Mouse (Mus musculus): ENCODE results near the gene Sgk1. TPM values are rescaled to one million over a fixed set of nuclear protein-coding genes. Genes with fewer than 3 reads are reported as not detected.
A peak's percentile ranks its signal among the peaks of the same experiment; 100 is the strongest.

Sgk1 gene
- polyA plus RNA-seq, 1 experiment = 10.3 TPM

DNA sequence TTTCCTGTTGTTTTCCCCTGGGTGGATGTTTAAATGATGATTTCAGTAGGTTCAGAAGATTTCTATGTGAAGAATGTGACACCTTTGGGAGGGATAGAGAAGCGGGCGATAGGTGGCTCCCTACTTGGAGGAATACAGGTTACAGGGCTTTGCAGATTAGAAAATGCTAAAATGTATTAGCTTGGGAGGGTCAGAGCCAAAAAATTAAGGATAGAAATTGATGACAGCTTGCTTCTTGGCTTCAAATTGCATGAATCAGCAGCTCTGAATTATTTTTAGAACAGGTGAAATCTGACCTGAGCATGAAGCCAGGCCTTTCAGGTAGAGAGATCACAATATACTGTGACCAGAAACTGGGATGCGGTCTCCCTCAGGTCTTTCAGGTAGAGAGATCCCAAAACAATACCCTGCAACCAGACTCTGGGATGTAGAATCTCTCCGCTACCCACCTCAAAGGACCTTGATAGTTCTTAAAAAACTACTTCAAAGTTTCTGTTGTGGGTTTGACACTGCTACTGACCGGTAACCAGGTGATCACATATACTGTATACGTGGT is 61.2 kb downstream of the Sgk1 start:
- no peak overlapping the region for H3K4me2 ChIP-seq (ENCODE audit: low read depth)
- no peak for TF ChIP-seq MYOD1 (IDR thresholded peaks at IDR 0.05; ENCODE audit: control insufficient read depth in 1 of 3, insufficient read length in 2 of 3, low read depth in 2 of 3)
- TF ChIP-seq REST (IDR thresholded peaks at IDR 0.05; ENCODE audit: insufficient read depth, insufficient read length) = no peak
- TF ChIP-seq USF1 (IDR thresholded peaks at IDR 0.05; ENCODE audit: low read depth) = no peak
- TF ChIP-seq POLR2A (IDR thresholded peaks at IDR 0.05; ENCODE audit: insufficient read length, low read depth) = no peak
- TF ChIP-seq SRF (IDR thresholded peaks at IDR 0.05; ENCODE audit: control insufficient read depth, insufficient read length, low read depth) = no peak
- TF ChIP-seq TCF12 (IDR thresholded peaks at IDR 0.05; ENCODE audit: insufficient read depth, poor library complexity, severe bottlenecking) = no peak
- TF ChIP-seq MYOG (IDR thresholded peaks at IDR 0.05; ENCODE audit: control insufficient read depth in 1 of 3, insufficient read depth in 1 of 3, insufficient read length in 2 of 3, low read depth in 2 of 3) = no peak
- no peak for TF ChIP-seq POLR2AphosphoS2 (IDR thresholded peaks at IDR 0.05; ENCODE audit: insufficient read length, low read depth)
- TF ChIP-seq MAX (IDR thresholded peaks at IDR 0.05; ENCODE audit: low read depth) = no peak
- TF ChIP-seq CEBPB (IDR thresholded peaks at IDR 0.05; ENCODE audit: insufficient read depth, poor library complexity, severe bottlenecking) = no peak
- TF ChIP-seq TCF3 (IDR thresholded peaks at IDR 0.05; ENCODE audit: insufficient read length, low read depth) = no peak
- no peak for TF ChIP-seq E2F4 (IDR thresholded peaks at IDR 0.05; ENCODE audit: insufficient read depth)

DNA sequence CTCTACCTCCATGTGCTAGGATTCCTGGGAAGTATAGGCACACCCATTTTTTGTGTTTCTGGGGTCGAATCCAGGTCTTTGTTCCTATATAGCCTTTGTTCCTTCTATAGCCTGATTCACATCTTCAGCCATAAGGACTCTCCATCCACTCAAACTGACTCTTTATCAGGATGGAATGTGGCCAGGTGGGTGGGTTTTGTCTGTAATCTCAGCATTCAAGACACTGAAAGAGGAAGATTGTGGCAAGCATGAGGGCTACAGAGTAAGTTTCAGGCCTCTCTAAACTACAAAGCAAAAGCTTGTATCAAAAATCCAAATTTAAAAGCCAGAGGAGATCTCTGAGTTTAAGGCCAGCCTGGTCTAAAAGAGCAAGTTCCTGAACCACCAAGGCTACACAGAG is 63.2 kb downstream of the Sgk1 start:
- H3K79me2 ChIP-seq (ENCODE audit: control insufficient read depth, insufficient read depth) = no peaks in the 10 kb centered on the region

More for the DNA sequence above, 61.2 kb downstream of the Sgk1 start:
- Histone ChIP-seq H3K4me3 (no peak overlapping the region), H3K27me3 (ENCODE audit: control insufficient read depth, insufficient read depth, insufficient read length) (no peaks in the 10 kb centered on the region), H3K79me2 (ENCODE audit: control insufficient read depth, insufficient read depth) (no peaks in the 10 kb centered on the region), H3ac (ENCODE audit: control insufficient read depth, insufficient read length) (no peak overlapping the region), H3K36me3 (ENCODE audit: control insufficient read depth, insufficient read depth) (no peaks in the 10 kb centered on the region)

DNA sequence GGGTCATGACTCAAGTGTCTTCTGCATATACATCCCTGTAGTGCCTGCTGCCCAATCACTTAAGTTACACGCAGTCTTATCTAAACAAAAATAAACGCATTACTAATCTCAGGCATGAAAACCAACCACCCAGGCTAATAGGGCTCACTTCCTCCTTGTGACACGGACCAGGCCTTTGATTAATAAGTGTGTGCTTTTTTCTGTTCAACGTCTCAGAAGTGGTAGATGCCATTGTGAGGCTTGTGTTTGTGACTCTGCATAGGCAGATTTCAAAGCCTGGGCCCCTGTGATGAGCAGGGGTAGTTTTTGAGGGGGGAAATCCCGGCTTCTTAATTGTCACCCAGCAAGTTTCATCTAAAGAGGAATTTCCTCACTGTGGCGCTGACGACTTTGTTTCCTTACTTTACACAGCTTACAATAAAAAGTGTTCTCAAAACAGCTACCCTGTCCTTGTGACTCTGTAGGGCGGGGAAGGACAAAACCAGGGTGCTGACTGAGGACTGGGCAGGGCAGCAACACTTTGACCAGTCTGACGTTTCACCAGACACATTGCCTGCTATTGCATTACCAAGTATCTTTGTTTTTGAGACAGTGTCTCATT is 64.9 kb downstream of the Sgk1 start:
- no peak overlapping the region for H3K4me3 ChIP-seq
- H3K36me3 ChIP-seq (ENCODE audit: control insufficient read depth, insufficient read depth) = no peaks in the 10 kb centered on the region
- H3K4me2 ChIP-seq (ENCODE audit: low read depth) = peak overlapping the region; percentile 16
- TF ChIP-seq TCF12 (IDR thresholded peaks at IDR 0.05; ENCODE audit: insufficient read depth, poor library complexity, severe bottlenecking) (no peak), CEBPB (IDR thresholded peaks at IDR 0.05; ENCODE audit: insufficient read depth, poor library complexity, severe bottlenecking) (peak; percentile 89), TCF3 (IDR thresholded peaks at IDR 0.05; ENCODE audit: insufficient read length, low read depth) (no peak), POLR2AphosphoS2 (IDR thresholded peaks at IDR 0.05; ENCODE audit: insufficient read length, low read depth) (no peak), REST (IDR thresholded peaks at IDR 0.05; ENCODE audit: insufficient read depth, insufficient read length) (no peak)
- H3K27me3 ChIP-seq (ENCODE audit: control insufficient read depth, insufficient read depth, insufficient read length) = no peaks in the 10 kb centered on the region
- no peak overlapping the region for H3ac ChIP-seq (ENCODE audit: control insufficient read depth, insufficient read length)
- no peaks in the 10 kb centered on the region for H3K79me2 ChIP-seq (ENCODE audit: control insufficient read depth, insufficient read depth)

More for the DNA sequence above, 63.2 kb downstream of the Sgk1 start:
- Histone ChIP-seq H3K27me3 (ENCODE audit: control insufficient read depth, insufficient read depth, insufficient read length) (no peaks in the 10 kb centered on the region), H3ac (ENCODE audit: control insufficient read depth, insufficient read length) (no peak overlapping the region), H3K4me3 (no peak overlapping the region), H3K36me3 (ENCODE audit: control insufficient read depth, insufficient read depth) (no peaks in the 10 kb centered on the region), H3K4me2 (ENCODE audit: low read depth) (no peak overlapping the region)
- TF ChIP-seq TCF3 (IDR thresholded peaks at IDR 0.05; ENCODE audit: insufficient read length, low read depth) (no peak), E2F4 (IDR thresholded peaks at IDR 0.05; ENCODE audit: insufficient read depth) (no peak), MAX (IDR thresholded peaks at IDR 0.05; ENCODE audit: low read depth) (no peak), TCF12 (IDR thresholded peaks at IDR 0.05; ENCODE audit: insufficient read depth, poor library complexity, severe bottlenecking) (no peak), MYOD1 (IDR thresholded peaks at IDR 0.05; ENCODE audit: control insufficient read depth in 1 of 3, insufficient read length in 2 of 3, low read depth in 2 of 3) (no peak), POLR2A (IDR thresholded peaks at IDR 0.05; ENCODE audit: insufficient read length, low read depth) (no peak), USF1 (IDR thresholded peaks at IDR 0.05; ENCODE audit: low read depth) (no peak), MYOG (IDR thresholded peaks at IDR 0.05; ENCODE audit: control insufficient read depth in 1 of 3, insufficient read depth in 1 of 3, insufficient read length in 2 of 3, low read depth in 2 of 3) (no peak), POLR2AphosphoS2 (IDR thresholded peaks at IDR 0.05; ENCODE audit: insufficient read length, low read depth) (no peak), REST (IDR thresholded peaks at IDR 0.05; ENCODE audit: insufficient read depth, insufficient read length) (no peak), SRF (IDR thresholded peaks at IDR 0.05; ENCODE audit: control insufficient read depth, insufficient read length, low read depth) (no peak), CEBPB (IDR thresholded peaks at IDR 0.05; ENCODE audit: insufficient read depth, poor library complexity, severe bottlenecking) (no peak)

DNA sequence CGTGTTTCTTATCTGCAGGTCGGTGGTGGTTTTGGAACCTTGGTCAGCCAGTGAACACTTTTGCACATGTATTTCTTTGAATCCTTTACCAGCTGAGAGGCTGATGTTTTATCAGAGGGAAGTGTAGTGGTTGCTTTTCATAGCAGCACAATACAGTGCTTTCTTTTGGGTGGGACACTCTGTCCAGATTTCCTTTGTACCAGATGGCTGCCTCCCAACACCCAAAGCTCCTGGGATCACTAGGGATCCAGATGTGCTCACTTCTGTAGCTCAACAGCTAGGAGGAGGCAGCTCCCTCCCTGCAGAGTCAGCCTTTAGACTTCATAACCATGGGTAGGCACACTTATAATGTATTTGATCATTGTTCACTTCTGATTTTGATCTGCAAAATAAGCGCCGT is 70.5 kb downstream of the Sgk1 start:
- Histone ChIP-seq H3ac (ENCODE audit: control insufficient read depth, insufficient read length) (no peak overlapping the region), H3K79me2 (ENCODE audit: control insufficient read depth, insufficient read depth) (no peaks in the 10 kb centered on the region), H3K36me3 (ENCODE audit: control insufficient read depth, insufficient read depth) (no peaks in the 10 kb centered on the region), H3K27me3 (ENCODE audit: control insufficient read depth, insufficient read depth, insufficient read length) (no peaks in the 10 kb centered on the region), H3K4me2 (ENCODE audit: low read depth) (no peak overlapping the region), H3K4me3 (no peak overlapping the region)
- TF ChIP-seq USF1 (IDR thresholded peaks at IDR 0.05; ENCODE audit: low read depth) (no peak), TCF12 (IDR thresholded peaks at IDR 0.05; ENCODE audit: insufficient read depth, poor library complexity, severe bottlenecking) (no peak), MYOD1 (IDR thresholded peaks at IDR 0.05; ENCODE audit: control insufficient read depth in 1 of 3, insufficient read length in 2 of 3, low read depth in 2 of 3) (no peak), MYOG (IDR thresholded peaks at IDR 0.05; ENCODE audit: control insufficient read depth in 1 of 3, insufficient read depth in 1 of 3, insufficient read length in 2 of 3, low read depth in 2 of 3) (no peak), E2F4 (IDR thresholded peaks at IDR 0.05; ENCODE audit: insufficient read depth) (no peak), REST (IDR thresholded peaks at IDR 0.05; ENCODE audit: insufficient read depth, insufficient read length) (no peak), POLR2A (IDR thresholded peaks at IDR 0.05; ENCODE audit: insufficient read length, low read depth) (no peak), MAX (IDR thresholded peaks at IDR 0.05; ENCODE audit: low read depth) (no peak)

Measured in myocyte (in vitro differentiated cells).